Mouse (Mus musculus): Measurements from ENCODE around the gene Aldob.
"Not testable (repeated sequence)": the region's sequence is repeated elsewhere in the genome, so short reads cannot be mapped to it uniquely, and the experiment has no call there.

Gene Aldob

DNA sequence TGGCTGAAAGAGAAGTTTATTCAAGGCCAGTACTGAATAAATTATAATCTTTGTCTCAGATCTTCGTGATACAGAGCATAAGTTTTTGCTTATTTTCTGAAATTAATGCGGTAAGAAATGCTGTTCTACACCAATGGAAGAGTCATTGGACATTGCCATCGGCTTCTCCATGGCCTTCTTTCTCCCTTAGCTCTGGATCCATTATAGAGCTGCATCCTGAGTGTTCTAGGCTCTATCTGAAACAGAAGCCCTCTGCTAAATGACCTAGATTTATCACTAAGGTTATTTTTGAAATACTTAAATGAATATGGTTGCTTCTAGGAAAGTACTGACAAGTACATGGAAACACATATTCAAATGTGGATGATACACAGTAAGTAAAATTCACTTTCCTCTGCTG, 14.3 kb downstream of the Aldob start:
- DNase-seq: no peak

DNA sequence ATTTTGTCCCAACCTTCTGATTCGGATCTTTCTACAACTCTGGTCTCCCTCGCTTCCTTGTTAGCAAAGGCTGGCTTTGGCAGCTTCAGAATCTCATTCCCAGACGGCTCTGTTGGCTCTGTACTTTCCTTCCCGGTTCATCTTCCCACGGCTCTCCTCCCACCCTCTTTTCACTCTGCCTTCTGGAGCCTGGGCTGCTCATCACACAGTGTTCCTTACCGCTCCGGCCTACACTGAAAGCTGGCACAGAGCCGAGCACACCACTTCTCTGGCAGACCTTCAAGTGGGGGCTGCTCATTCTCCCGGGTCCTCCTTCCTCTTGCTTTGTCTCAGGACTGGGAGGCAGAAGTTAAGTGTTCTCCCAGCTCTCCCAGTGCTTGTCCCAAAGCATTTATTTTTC, 26.8 kb downstream of the Aldob start:
- peak; percentile 15 to 31 for DNase-seq

DNA sequence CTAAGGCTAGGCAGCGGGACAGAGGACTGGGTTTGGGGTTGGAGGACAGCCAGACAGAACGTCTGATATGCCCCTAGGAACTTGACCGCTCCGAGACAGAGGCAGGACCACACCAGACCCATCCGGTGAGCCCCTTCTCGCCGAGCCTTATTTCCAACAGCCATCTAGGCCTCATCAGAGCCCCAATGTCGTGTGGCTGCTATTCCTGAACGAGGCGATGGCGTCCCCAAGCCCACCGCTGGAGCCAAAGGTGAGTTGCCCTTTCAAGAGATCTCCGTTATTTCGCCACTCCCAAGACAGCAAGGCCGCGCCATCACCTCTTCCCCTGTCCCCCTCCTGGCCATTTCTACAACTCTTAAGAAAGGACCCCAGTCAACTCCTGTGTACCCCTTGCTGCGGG, 28.0 kb downstream of the Aldob start:
- DNase-seq: no peak

DNA sequence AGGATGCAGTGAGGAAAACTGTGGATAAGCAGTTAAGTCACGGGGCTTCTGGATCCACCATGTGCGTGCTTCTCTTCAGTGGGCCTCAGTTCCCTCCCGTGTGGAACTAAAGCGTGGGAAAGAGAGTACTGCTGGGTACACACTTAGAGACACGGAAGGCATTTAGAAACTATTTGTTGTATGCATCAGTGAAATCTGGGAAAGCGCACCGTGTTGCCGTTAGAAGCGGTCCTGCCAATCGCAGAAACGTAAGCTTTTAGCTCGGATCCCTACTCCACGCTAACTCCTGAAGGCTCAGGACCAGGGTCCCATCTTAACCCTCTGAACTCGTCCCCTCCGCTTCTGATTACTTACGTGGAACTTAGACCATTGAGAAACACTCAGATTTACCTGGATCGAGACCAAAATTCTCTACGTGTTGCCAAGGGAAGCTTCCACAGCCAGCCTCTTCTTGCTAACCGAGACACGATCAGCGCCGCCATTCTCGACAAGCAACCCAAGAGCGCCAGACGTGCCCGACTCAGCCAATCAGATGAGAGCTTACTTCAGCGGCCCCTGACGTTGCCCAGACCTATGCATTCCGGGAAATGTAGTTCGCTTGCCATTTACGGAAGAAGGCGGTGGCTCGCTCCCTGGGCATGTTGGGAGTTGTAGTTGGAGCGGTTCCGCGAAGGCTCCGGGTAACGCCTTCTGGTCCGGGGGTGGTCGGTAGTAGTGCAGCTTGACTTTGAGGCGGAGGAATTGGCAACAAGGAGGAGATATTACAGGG, 28.6 kb downstream of the Aldob start, which contains the start of the genes Mrpl50 and Zfp189:
Gene Mrpl50 (minus strand): TSS at position 522 of the 769 bp plus-strand sequence.
Gene Zfp189 (plus strand): TSS at position 605 of the 769 bp plus-strand sequence.
- DNase-seq: peak; percentile 89 to 93

DNA sequence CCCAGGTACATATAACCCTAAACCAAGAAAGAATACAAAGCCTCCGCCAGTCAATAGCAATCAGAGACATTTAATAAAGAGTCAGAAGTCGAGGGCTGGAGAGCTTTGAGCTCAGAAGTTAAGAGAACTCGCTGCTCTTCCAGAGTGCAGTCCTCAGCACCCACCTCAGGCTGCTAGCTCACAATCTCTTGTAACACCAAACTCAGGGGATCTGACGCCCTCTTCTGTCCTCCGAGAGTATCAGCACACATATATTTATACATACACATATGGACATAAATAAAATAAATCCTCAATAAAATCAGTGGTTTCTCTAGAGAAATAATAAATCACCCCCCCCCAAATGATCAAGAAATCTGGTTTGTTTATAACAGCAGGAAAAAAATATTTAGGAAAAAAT, 29.9 kb downstream of the Aldob start:
- DNase-seq: no peak

DNA sequence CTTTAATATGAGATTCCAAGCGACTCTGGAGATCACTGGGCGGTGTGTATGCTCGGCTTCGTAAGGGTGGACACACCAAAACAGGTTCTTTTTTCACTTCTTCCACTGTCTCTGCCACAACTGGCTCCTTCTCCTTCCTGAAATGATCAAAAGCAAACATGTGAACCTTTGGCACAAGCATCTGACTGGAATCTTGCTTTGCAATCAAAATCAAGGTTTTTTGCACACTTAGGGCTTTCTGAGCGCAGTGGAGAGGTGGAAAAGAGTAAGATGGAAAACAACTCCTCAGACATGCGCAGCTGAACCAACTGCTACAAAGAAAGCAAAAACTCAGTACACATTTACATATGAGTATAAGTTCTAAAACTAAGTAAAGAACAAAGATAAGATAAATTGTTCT, 34.9 kb downstream of the Aldob start:
- DNase-seq: no peak

DNA sequence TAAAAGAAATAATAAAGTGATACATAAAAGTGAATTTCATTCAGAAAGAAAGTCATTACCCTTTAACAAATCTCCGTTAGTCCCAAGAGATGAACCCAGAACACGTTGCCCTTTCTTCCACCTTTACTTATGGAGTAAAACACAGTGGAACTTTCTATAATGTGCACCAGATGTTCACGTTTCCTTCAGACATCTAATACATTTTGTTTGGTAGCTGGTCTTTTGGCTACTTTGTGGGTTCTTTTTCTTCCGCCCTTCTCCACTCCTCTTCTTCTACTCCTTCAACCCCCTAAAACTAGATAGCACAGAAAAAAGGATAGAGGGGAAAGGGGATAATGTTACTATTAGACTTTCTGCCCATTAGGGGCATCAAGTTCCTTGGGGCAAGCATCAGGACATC, 36.7 kb downstream of the Aldob start:
- DNase-seq: no peak

DNA sequence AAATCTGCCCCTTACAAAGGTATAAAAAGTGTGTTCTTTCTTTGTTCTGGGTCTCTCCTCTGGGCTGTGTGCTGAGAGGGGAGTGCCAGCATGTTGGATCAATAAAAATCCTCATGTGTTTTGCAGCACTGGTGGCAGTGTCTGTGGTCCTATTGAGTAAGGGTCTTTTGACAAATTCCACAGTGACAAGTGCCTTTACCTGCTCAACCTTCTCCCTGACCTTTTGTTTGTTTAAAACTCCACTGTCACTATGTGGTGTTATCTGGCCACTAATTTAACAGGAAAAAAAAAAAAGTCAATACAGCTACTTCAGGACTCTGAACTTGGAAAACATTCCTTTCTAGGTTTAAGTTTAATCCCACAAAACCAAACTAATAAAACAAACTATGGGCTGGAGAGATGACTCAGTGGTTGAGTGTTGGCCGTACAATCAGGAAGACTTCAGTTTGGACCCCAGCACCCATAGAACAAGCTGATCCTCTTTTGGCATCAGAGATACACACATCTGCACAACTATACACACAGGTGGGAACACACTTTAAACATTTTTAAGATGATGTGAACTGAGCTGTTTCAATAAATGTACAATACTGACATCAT, 39.0 kb downstream of the Aldob start:
- DNase-seq: not testable (repeated sequence)

DNA sequence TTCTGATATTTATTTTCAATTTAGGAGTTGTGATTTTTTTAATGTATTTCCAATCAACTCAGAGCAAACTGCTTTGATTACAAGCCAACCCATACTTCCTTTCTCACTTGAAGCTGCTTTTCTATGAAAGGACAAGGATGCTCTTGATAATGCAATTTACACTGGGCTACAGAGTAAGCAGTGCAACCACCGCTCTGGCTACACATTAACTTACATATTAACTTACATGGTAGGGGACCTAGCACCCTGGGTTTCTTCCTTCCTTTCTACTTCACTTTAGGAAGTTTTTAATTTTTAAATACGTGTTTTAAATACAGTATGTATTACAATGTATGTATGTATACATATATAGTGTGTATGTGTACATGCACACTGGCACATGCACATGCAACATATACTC, 40.2 kb downstream of the Aldob start:
- DNase-seq: no peak

DNA sequence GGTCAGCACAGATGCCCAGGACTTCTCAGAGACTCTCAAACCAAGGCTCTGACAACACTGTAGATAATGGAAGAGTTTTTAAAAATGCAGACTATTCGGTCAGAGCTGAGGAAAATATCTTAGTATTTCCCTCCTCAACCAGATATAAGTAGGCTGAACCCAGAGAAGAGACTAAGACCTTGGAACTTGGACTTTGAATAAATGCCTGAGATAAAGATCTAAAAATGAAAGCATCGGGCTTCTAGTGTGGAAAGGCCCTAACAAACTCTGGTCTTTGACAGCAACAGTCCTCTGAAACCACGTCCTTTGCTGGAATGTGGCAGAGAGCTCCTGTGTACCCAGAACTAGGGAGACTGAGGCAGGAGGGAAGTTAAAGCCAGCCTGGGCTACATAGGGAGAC, 43.0 kb downstream of the Aldob start, which contains the start of gene Baat:
Gene Baat (minus strand): TSS at position 172 of the 400 bp plus-strand sequence.
- DNase-seq: no peak

DNA sequence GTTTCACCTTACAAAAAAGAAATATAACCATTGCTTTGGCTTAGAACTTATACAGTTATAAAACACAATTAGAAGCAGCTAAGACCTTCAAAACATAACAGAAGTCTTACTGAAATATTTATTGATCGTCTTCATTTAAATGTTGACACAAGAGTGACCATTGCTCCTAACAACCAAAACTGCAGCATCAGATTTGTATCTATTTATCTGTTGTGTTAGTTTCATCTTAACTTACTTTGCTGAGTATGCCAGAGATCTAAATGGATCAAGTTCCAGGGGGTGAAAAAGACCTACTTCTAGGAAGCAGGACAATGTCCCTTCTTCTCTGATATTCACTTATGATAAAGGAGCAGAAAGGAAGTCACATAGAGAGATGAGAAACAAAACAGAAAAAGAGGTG, 45.8 kb downstream of the Aldob start:
- no peak for DNase-seq
